Mouse (Mus musculus) telencephalon, adult 2 months (tissue): Measurements from ENCODE around the gene Ncam2.
"Not testable (repeated sequence)": the region's sequence is repeated elsewhere in the genome, so short reads cannot be mapped to it uniquely, and the experiment has no call there.

Experiments used
- DNase-seq: peaks from one replicate; pipeline ENCODE4 v3.0.0-alpha.2; 2011; ENCODE audit warnings: low read depth, low spot score

Gene Ncam2

GRCm38 (mm10) chr16:81285882-81286281 is 85.4 kb downstream of the Ncam2 start:
- DNase-seq, result no peak

- no peak for DNase-seq
Measured at GRCm38 (mm10) chr16:81303806-81304205, 103.3 kb downstream of the Ncam2 start.

- DNase-seq, result no peak
Measured at GRCm38 (mm10) chr16:81309215-81309614, 108.7 kb downstream of the Ncam2 start.

GRCm38 (mm10) chr16:81319037-81319436 is 118.5 kb downstream of the Ncam2 start:
- DNase-seq, result no peak

- peak; percentile 23 for DNase-seq
Measured at GRCm38 (mm10) chr16:81330539-81330938, 130.0 kb downstream of the Ncam2 start.

GRCm38 (mm10) chr16:81365901-81366300 is 165.4 kb downstream of the Ncam2 start:
- DNase-seq, result peak; percentile 38

GRCm38 (mm10) chr16:81374234-81374633 is 173.7 kb downstream of the Ncam2 start:
- DNase-seq, result no peak

GRCm38 (mm10) chr16:81380434-81380833 is 179.9 kb downstream of the Ncam2 start:
- DNase-seq, result no peak

GRCm38 (mm10) chr16:81388646-81389045 is 188.1 kb downstream of the Ncam2 start:
- no peak for DNase-seq

- DNase-seq, result no peak
Measured at GRCm38 (mm10) chr16:81434559-81434958, 234.1 kb downstream of the Ncam2 start.

- no peak for DNase-seq
Measured at GRCm38 (mm10) chr16:81437091-81437867, 236.8 kb downstream of the Ncam2 start.

- no peak for DNase-seq
Measured at GRCm38 (mm10) chr16:81437868-81438249, 237.4 kb downstream of the Ncam2 start.

- no peak for DNase-seq
Measured at GRCm38 (mm10) chr16:81450851-81451250, 250.4 kb downstream of the Ncam2 start.

- no peak for DNase-seq
Measured at GRCm38 (mm10) chr16:81452988-81453387, 252.5 kb downstream of the Ncam2 start.

- DNase-seq, result no peak
Measured at GRCm38 (mm10) chr16:81454472-81454871, 254.0 kb downstream of the Ncam2 start.

- DNase-seq, result not testable (repeated sequence)
Measured at GRCm38 (mm10) chr16:81462731-81463130, 262.2 kb downstream of the Ncam2 start.

- no peak for DNase-seq
Measured at GRCm38 (mm10) chr16:81472925-81473324, 272.4 kb downstream of the Ncam2 start.

GRCm38 (mm10) chr16:81481058-81481457 is 280.6 kb downstream of the Ncam2 start:
- no peak for DNase-seq

GRCm38 (mm10) chr16:81496111-81496510 is 295.6 kb downstream of the Ncam2 start:
- no peak for DNase-seq

GRCm38 (mm10) chr16:81502578-81502977 is 302.1 kb downstream of the Ncam2 start:
- no peak for DNase-seq

GRCm38 (mm10) chr16:81536230-81536629 is 335.7 kb downstream of the Ncam2 start:
- no peak for DNase-seq

GRCm38 (mm10) chr16:81587565-81588107 is 387.1 kb downstream of the Ncam2 start:
- DNase-seq, result no peak

- DNase-seq, result no peak
Measured at GRCm38 (mm10) chr16:81623276-81623675, 422.8 kb downstream of the Ncam2 start.
